8 mouse cellular contexts compared by ENCODE assay signal in genomic region chr4:32351661-32352246, GRCm38 (mm10).
DNase-seq lines count a peak whose midpoint lies in the region; ATAC-seq and TF ChIP-seq lines count a peak whose summit lies in the region.

No protein-coding gene starts in this region.

- no peaks in the 10 kb centered on the region for H3K9me3 ChIP-seq in forebrain, embryonic 11.5 days (ENCODE audit: control insufficient read depth, low read length)
- no peaks in the 10 kb centered on the region for H3K9me3 ChIP-seq in neural tube, embryonic 12.5 days

- H3K4me3 ChIP-seq in layer of hippocampus, adult 2 months = peak overlapping the region; percentile 34
- H3K4me3 ChIP-seq in forebrain, embryonic 11.5 days (ENCODE audit: low read depth, low read length) = no peak overlapping the region
- no peak overlapping the region for H3K4me3 ChIP-seq in neural tube, embryonic 12.5 days

- ATAC-seq in forebrain, embryonic 11.5 days (replicated peaks; ENCODE audit: low FRiP score) = peak; percentile 71
- ATAC-seq in neural tube, embryonic 12.5 days (ENCODE audit: low FRiP score, low read depth) = peak; percentile 64

- TF ChIP-seq CTCF in layer of hippocampus, adult 2 months (conservative IDR thresholded peaks at IDR 0.05) = no peak

- peaks cover 15% of the 10 kb centered on the region for H3K4me1 ChIP-seq in forebrain, embryonic 11.5 days (replicated peaks; ENCODE audit: control insufficient read depth, insufficient read depth, low read length)
- peaks cover 32% of the 10 kb centered on the region for H3K4me1 ChIP-seq in neural tube, embryonic 12.5 days

- peak overlapping the region; percentile 59; the same call in 1 of the 2 replicates for H3K27ac ChIP-seq in layer of hippocampus, adult 2 months
- 0 out of 2 replicates have a peak overlapping the region, but pooled peaks have one; percentile 1 for H3K27ac ChIP-seq in forebrain, embryonic 11.5 days (ENCODE audit: low read depth, low read length)
- H3K27ac ChIP-seq in neural tube, embryonic 12.5 days = peak overlapping the region; percentile 1; the same call in 1 of the 2 replicates

- no peak overlapping the region for H3K9ac ChIP-seq in forebrain, embryonic 11.5 days (ENCODE audit: low read length)
- no peak overlapping the region for H3K9ac ChIP-seq in neural tube, embryonic 12.5 days

- no peaks in the 10 kb centered on the region for H3K36me3 ChIP-seq in forebrain, embryonic 11.5 days (ENCODE audit: control insufficient read depth, insufficient read depth, low read length)
- H3K36me3 ChIP-seq in neural tube, embryonic 12.5 days = no peaks in the 10 kb centered on the region

- no peak for DNase-seq in layer of hippocampus, adult 2 months (ENCODE audit: low spot score in 2 of 2)
- no peak for DNase-seq in layer of hippocampus, adult 9-10 months (ENCODE audit: low spot score)
- no peak for DNase-seq in forebrain, embryonic 11.5 days (ENCODE audit: low spot score)
- DNase-seq in induced T-regulatory cell, adult 2 months (ENCODE audit: low read depth) = peak; percentile 73
- DNase-seq in adrenal gland, postnatal 25 days = no peak
- DNase-seq in cerebellum, adult 9-10 months = no peak
- no peak for DNase-seq in frontal cortex, postnatal 36 days (ENCODE audit: low spot score in 2 of 2)

- H3K27me3 ChIP-seq in forebrain, embryonic 11.5 days (ENCODE audit: control insufficient read depth, insufficient read depth, low read length) = no peaks in the 10 kb centered on the region
- no peaks in the 10 kb centered on the region for H3K27me3 ChIP-seq in neural tube, embryonic 12.5 days (replicated peaks)

- H3K4me2 ChIP-seq in forebrain, embryonic 11.5 days (ENCODE audit: low read depth, low read length, severe bottlenecking) = no peak overlapping the region
- H3K4me2 ChIP-seq in neural tube, embryonic 12.5 days (replicated peaks) = peak overlapping the region; percentile 25

- 67% methylated on average over 18 of the region's 18 CpGs for whole genome bisulfite sequencing in forebrain, embryonic 11.5 days
- WGBS in neural tube, embryonic 12.5 days = 36% methylated on average over 18 of the region's 18 CpGs

Comparison
In these comparisons a context has a peak if more than half of its experiments do, and no peak if none do; other contexts are left out.
1. H3K27ac ChIP-seq: peak in every context shown above with its lines; median percentile 59 in layer of hippocampus, adult 2 months; 1 in forebrain, embryonic 11.5 days; 1 in neural tube, embryonic 12.5 days.